Mouse (Mus musculus) midbrain, embryonic 16.5 days (tissue): ENCODE results near the gene Mrpl20. TPM values are rescaled to one million over a fixed set of nuclear protein-coding genes. Genes with fewer than 3 reads are reported as not detected.
A peak's percentile ranks its signal among the peaks of the same experiment; 100 is the strongest.

Experiments used
- ATAC-seq: fragments of 200-750 bp; cut with Nextera tagmentation; 2 replicates; pipeline ENCODE4 v1.8.0; 2017; ENCODE audit warnings: moderate TSS enrichment
- H3K27ac ChIP-seq: fragments of 300-500 bp; sonication (generic); 2 replicates; pipeline ENCODE4 v1.5.1; 2014; ENCODE audit warnings: mild to moderate bottlenecking, low read length, mixed read lengths
- H3K27me3 ChIP-seq: fragments of 300-500 bp; sonication (generic); 2 replicates; pipeline ENCODE4 v1.6.1; 2014; ENCODE audit warnings: low read depth, low read length, mixed read lengths; ENCODE audit not compliant: control insufficient read depth, insufficient read depth
- H3K36me3 ChIP-seq: fragments of 300-500 bp; sonication (generic); 2 replicates; pipeline ENCODE4 v1.6.1; 2014; ENCODE audit warnings: mild to moderate bottlenecking, low read length, moderate library complexity, mixed read lengths; ENCODE audit not compliant: control insufficient read depth, insufficient read depth
- H3K4me1 ChIP-seq: fragments of 300-500 bp; sonication (generic); 2 replicates; pipeline ENCODE4 v1.6.1; 2014; ENCODE audit warnings: mild to moderate bottlenecking, low read length, mixed read lengths; ENCODE audit not compliant: control insufficient read depth, insufficient read depth
- H3K4me2 ChIP-seq: fragments of 300-500 bp; sonication (generic); 2 replicates; pipeline ENCODE4 v1.6.1; 2014; ENCODE audit warnings: mild to moderate bottlenecking, low read length, mixed read lengths
- H3K4me3 ChIP-seq: fragments of 300-500 bp; sonication (generic); 2 replicates; pipeline ENCODE4 v1.5.1; 2014; ENCODE audit warnings: low read depth, mild to moderate bottlenecking, low read length, moderate library complexity, mixed read lengths
- H3K9ac ChIP-seq: fragments of 300-500 bp; sonication (generic); 2 replicates; pipeline ENCODE4 v1.6.1; 2014; ENCODE audit warnings: low read depth, low read length, mixed read lengths
- H3K9me3 ChIP-seq: fragments of 300-500 bp; sonication (generic); replicated peaks from 2 replicates; pipeline ENCODE4 v1.6.1; 2014; ENCODE audit warnings: mild to moderate bottlenecking, low read length, mixed read lengths; ENCODE audit not compliant: control insufficient read depth, poor library complexity, severe bottlenecking
- WGBS: fragments of 180-500 bp; shearing (Covaris S2); extraction: QIAGEN DNeasy Blood & Tissue Kit; methylation state at CpG from one replicate; pipeline ENCODE4 v1.1.7; 2014; 5-methylcytosine and 5-hydroxymethylcytosine counted together
- polyA plus RNA-seq: library from polyadenylated mRNA; unstranded; fragments of >200 nt; fragmentation: Nextera tagmentation; extraction: Ambion mirVana; gene quantifications from 2 replicates; pipeline ENCODE4 v1.2.1, GENCODE M21; 2015

Gene Mrpl20
- polyA plus RNA-seq, 1 experiment from 2014 or later = 257 TPM

- ATAC-seq = peak; percentile 7; the same call in 1 of the 2 replicates
- peak overlapping the region; percentile 28; the same call in 1 of the 2 replicates for H3K27ac ChIP-seq
- peak overlapping the region; percentile 67 for H3K4me2 ChIP-seq
- peaks cover 4% of the 10 kb centered on the region for H3K27me3 ChIP-seq
- no peaks in the 10 kb centered on the region for H3K36me3 ChIP-seq
- H3K9ac ChIP-seq = peak overlapping the region; percentile 76
- no peaks in the 10 kb centered on the region for H3K9me3 ChIP-seq
- H3K4me3 ChIP-seq = peak overlapping the region; percentile 46
- WGBS = 36% methylated on average over 24 of the region's 24 CpGs
- peaks cover 15% of the 10 kb centered on the region for H3K4me1 ChIP-seq
Observed at GRCm38 (mm10) chr4:155770626-155771025, 32.1 kb upstream of the Mrpl20 start.

- Histone ChIP-seq H3K36me3 (no peaks in the 10 kb centered on the region), H3K27ac (no peak overlapping the region), H3K9me3 (no peaks in the 10 kb centered on the region), H3K4me2 (no peak overlapping the region), H3K27me3 (peaks cover 4% of the 10 kb centered on the region), H3K4me3 (no peak overlapping the region), H3K9ac (no peak overlapping the region), H3K4me1 (peaks cover 15% of the 10 kb centered on the region)
- ATAC-seq = no peak
- 90% methylated on average over 2 of the region's 2 CpGs for WGBS
Observed at GRCm38 (mm10) chr4:155771706-155772105, 31.0 kb upstream of the Mrpl20 start.

- peak overlapping the region; percentile 12; the same call in 1 of the 2 replicates for H3K4me2 ChIP-seq
- H3K4me3 ChIP-seq = no peak overlapping the region
- no peaks in the 10 kb centered on the region for H3K9me3 ChIP-seq
- no peak for ATAC-seq
- 86% methylated on average over 13 of the region's 13 CpGs for WGBS
- no peaks in the 10 kb centered on the region for H3K36me3 ChIP-seq
- H3K9ac ChIP-seq = peak overlapping the region; percentile 21; the same call in 1 of the 2 replicates
- H3K27ac ChIP-seq = no peak overlapping the region
- H3K4me1 ChIP-seq = peaks cover 15% of the 10 kb centered on the region
- H3K27me3 ChIP-seq = peaks cover 4% of the 10 kb centered on the region
Observed at GRCm38 (mm10) chr4:155772786-155773185, 29.9 kb upstream of the Mrpl20 start.

- Histone ChIP-seq H3K27me3 (peaks cover 4% of the 10 kb centered on the region), H3K36me3 (no peaks in the 10 kb centered on the region), H3K4me1 (peaks cover 15% of the 10 kb centered on the region), H3K9ac (peak overlapping the region; percentile 66), H3K4me2 (peak overlapping the region; percentile 80), H3K4me3 (peak overlapping the region; percentile 46), H3K9me3 (no peaks in the 10 kb centered on the region), H3K27ac (no peak overlapping the region)
- 35% methylated on average over 5 of the region's 5 CpGs for WGBS
- ATAC-seq = no peak
Observed at GRCm38 (mm10) chr4:155773335-155774078, 29.2 kb upstream of the Mrpl20 start.

- Histone ChIP-seq H3K9me3 (no peaks in the 10 kb centered on the region), H3K36me3 (no peaks in the 10 kb centered on the region), H3K27me3 (peaks cover 4% of the 10 kb centered on the region), H3K4me2 (peak within 1 kb of the TSS; percentile 80), H3K4me1 (peaks cover 15% of the 10 kb centered on the region), H3K27ac (peak within 1 kb of the TSS; percentile 77), H3K4me3 (peak within 1 kb of the TSS; percentile 46), H3K9ac (peak within 1 kb of the TSS; percentile 66)
- WGBS = 2% methylated on average over 34 of the region's 35 CpGs
- ATAC-seq = peak; percentile 82
Observed at GRCm38 (mm10) chr4:155774280-155774754, 28.4 kb upstream of the Mrpl20 start, which contains the start of gene Vwa1. Gene Vwa1 (minus strand): TSS chr4:155774698.

GRCm38 (mm10) chr4:155774971-155775740, 27.5 kb upstream of the Mrpl20 start:
- H3K27me3 ChIP-seq = peaks cover 4% of the 10 kb centered on the region
- ATAC-seq = peak; percentile 6
- WGBS = 56% methylated on average over 9 of the region's 9 CpGs
- H3K4me1 ChIP-seq = peaks cover 15% of the 10 kb centered on the region
- peak overlapping the region; percentile 80 for H3K4me2 ChIP-seq
- H3K4me3 ChIP-seq = peak overlapping the region; percentile 46
- H3K27ac ChIP-seq = peak overlapping the region; percentile 77
- H3K9ac ChIP-seq = peak overlapping the region; percentile 66
- H3K36me3 ChIP-seq = no peaks in the 10 kb centered on the region
- no peaks in the 10 kb centered on the region for H3K9me3 ChIP-seq

- H3K27me3 ChIP-seq = peaks cover 4% of the 10 kb centered on the region
Observed at GRCm38 (mm10) chr4:155775855-155776254, 26.8 kb upstream of the Mrpl20 start.

GRCm38 (mm10) chr4:155776704-155777335, 25.9 kb upstream of the Mrpl20 start:
- H3K36me3 ChIP-seq = no peaks in the 10 kb centered on the region
- peaks cover 4% of the 10 kb centered on the region for H3K27me3 ChIP-seq
- H3K27ac ChIP-seq = no peak overlapping the region
- peaks cover 11% of the 10 kb centered on the region for H3K4me1 ChIP-seq
- no peak overlapping the region for H3K4me3 ChIP-seq
- ATAC-seq = no peak
- WGBS = 34% methylated on average over 2 of the region's 2 CpGs
- no peak overlapping the region for H3K9ac ChIP-seq
- H3K4me2 ChIP-seq = no peak overlapping the region
- no peaks in the 10 kb centered on the region for H3K9me3 ChIP-seq

More at GRCm38 (mm10) chr4:155775855-155776254, 26.8 kb upstream of the Mrpl20 start:
- Histone ChIP-seq H3K4me1 (peaks cover 11% of the 10 kb centered on the region), H3K4me2 (no peak overlapping the region), H3K36me3 (no peaks in the 10 kb centered on the region), H3K4me3 (no peak overlapping the region), H3K9ac (no peak overlapping the region), H3K27ac (peak overlapping the region; percentile 23), H3K9me3 (no peaks in the 10 kb centered on the region)
- 79% methylated on average over 3 of the region's 3 CpGs for WGBS
- no peak for ATAC-seq
